In the genomic region with DNA sequence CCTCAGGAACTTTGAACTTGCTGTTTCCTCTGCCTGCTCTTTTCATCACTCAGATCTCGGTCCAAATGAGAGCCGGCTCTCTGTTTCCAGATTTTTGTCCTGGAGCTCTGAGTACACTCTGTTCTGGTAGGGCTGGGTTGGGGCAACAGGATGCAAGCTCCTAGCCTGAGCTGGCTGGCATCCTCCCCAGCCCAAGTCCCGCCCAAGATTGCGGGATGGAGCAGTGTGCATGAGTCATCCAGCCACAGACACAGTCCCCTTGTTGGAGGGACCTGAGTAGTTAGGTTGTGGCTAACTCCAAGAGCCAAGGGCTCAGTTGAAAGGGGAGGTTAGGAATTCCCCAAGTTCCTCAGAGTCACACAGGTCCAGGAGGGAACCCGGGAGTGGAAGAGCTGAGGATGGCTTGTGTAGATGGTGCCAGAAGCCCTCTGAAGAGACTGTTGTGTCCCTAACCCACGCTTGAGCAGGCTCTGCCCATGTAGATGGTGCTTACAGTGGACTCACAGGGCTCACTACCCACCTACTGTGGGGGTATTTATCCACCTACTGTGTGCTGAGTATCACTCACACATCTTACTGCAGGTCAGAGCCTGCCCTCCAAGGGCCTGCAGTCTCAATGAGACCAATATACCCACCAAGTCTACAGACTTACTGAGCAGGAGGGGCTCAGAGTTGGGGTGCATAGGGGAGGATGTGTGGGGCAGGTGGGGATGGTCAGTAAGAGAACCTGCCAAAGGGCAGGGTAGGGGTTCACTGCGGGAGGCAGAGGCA, we compare ENCODE assay signal across 9 mouse cellular contexts. TPM values are rescaled to one million over a fixed set of nuclear protein-coding genes. Genes with fewer than 3 reads are reported as not detected.
DNase-seq lines count a peak whose midpoint lies in the region; ATAC-seq and TF ChIP-seq lines count a peak whose summit lies in the region.
"Had no signal": no experiment of that assay in that cellular context is flagged by ENCODE, and none has a peak within 500 bp of the region (broad histone marks: within the 10 kb centered on the region; RNA-seq: fewer than 3 reads in every experiment).

No protein-coding gene starts in this region.

- 90% methylated on average over 7 of the region's 7 CpGs for WGBS in neural tube, embryonic 15.5 days

- H3K9ac ChIP-seq in neural tube, embryonic 15.5 days (replicated peaks), result no peak overlapping the region

- H3K4me1 ChIP-seq in cortical plate, adult 2 months (ENCODE audit: control insufficient read depth, insufficient read depth, low read length), result peaks cover 8% of the 10 kb centered on the region
- H3K4me1 ChIP-seq in testis, adult 2 months (ENCODE audit: control insufficient read depth, insufficient read depth, low read length), result no peaks in the 10 kb centered on the region; the same call in 1 of the 2 replicates
- no peaks in the 10 kb centered on the region for H3K4me1 ChIP-seq in neural tube, embryonic 15.5 days

- no peak overlapping the region for H3K4me2 ChIP-seq in neural tube, embryonic 15.5 days

- no peaks in the 10 kb centered on the region for H3K9me3 ChIP-seq in neural tube, embryonic 15.5 days (replicated peaks)

- no peak for TF ChIP-seq POLR2A in cortical plate, adult 2 months (IDR thresholded peaks at IDR 0.05; ENCODE audit: extremely low read depth, insufficient read depth, low read length)
- TF ChIP-seq POLR2A in testis, adult 2 months (IDR thresholded peaks at IDR 0.05; ENCODE audit: control insufficient read depth, low read depth, low read length), result no peak

- peak; percentile 90 for DNase-seq in gastrocnemius, adult 18-20 months (ENCODE audit: low spot score)
- no peak for DNase-seq in gastrocnemius, postnatal 4 days (ENCODE audit: low spot score in 2 of 2)
- peak; percentile 93 for DNase-seq in 416B (ENCODE audit: low read depth)
- peak; percentile 40 to 85 for DNase-seq in kidney, postnatal 25 days
- no peak for DNase-seq in embryo, embryonic 11 days

- H3K27me3 ChIP-seq in testis, adult 2 months (ENCODE audit: control insufficient read depth, insufficient read depth, low read length), result no peaks in the 10 kb centered on the region
- H3K27me3 ChIP-seq in neural tube, embryonic 15.5 days (replicated peaks), result no peaks in the 10 kb centered on the region

- H3K36me3 ChIP-seq in testis, adult 2 months (ENCODE audit: control insufficient read depth, insufficient read depth, low read length), result no peaks in the 10 kb centered on the region
- H3K36me3 ChIP-seq in neural tube, embryonic 15.5 days, result no peaks in the 10 kb centered on the region

- 0 out of 2 replicates have a peak overlapping the region, but pooled peaks have one; percentile 23 for H3K27ac ChIP-seq in cortical plate, adult 2 months (ENCODE audit: insufficient read depth, low read length)
- peak overlapping the region; percentile 34; the same call in 1 of the 2 replicates for H3K27ac ChIP-seq in testis, adult 2 months (ENCODE audit: control insufficient read depth, insufficient read depth, low read depth, low read length)
- H3K27ac ChIP-seq in neural tube, embryonic 15.5 days (replicated peaks), result no peak overlapping the region

- no peak for ATAC-seq in neural tube, embryonic 15.5 days (ENCODE audit: low FRiP score)

- no peak for TF ChIP-seq CTCF in cortical plate, adult 2 months (IDR thresholded peaks at IDR 0.05; ENCODE audit: extremely low read depth, insufficient read depth, low read length)
- no peak for TF ChIP-seq CTCF in testis, adult 2 months (IDR thresholded peaks at IDR 0.05; ENCODE audit: control insufficient read depth, insufficient read depth, insufficient replicate concordance, low read depth, low read length)

- H3K4me3 ChIP-seq in cortical plate, adult 2 months (ENCODE audit: insufficient read depth, low read length), result no peak overlapping the region
- H3K4me3 ChIP-seq in testis, adult 2 months (ENCODE audit: control insufficient read depth, low read depth, low read length), result no peak overlapping the region
- H3K4me3 ChIP-seq in neural tube, embryonic 15.5 days (replicated peaks), result no peak overlapping the region
- H3K4me3 ChIP-seq: megakaryocyte, embryonic 14.5 days had no signal

RNA-seq across cellular contexts. Expression of a gene that starts 17.0 kb away (rescaled TPM):
- 1 to 10 TPM; 6.5 to 9.4 TPM for total RNA-seq in gastrocnemius, adult 18-20 months (2021)
- total RNA-seq in gastrocnemius, postnatal 4 days (2021), result 1 to 10 TPM; 2.1 to 2.2 TPM
- polyA plus RNA-seq in cortical plate, adult 2 months (2012; rRNA removed), result 24.2 and 24.5 TPM in 2 replicates
- 2.9 and 3.4 TPM in 2 replicates for polyA plus RNA-seq in testis, adult 2 months (2012; rRNA removed)
- 0.69 and 1.6 TPM in 2 replicates for polyA plus RNA-seq in neural tube, embryonic 15.5 days (2015; fragmentation: Nextera tagmentation; extraction: Ambion mirVana)

Comparison
In these comparisons a context has a peak if more than half of its experiments do, and no peak if none do; other contexts are left out.
1. DNase-seq: peak in gastrocnemius, adult 18-20 months (single experiment), 416B (single experiment) and kidney, postnatal 25 days (2 of 2); none in gastrocnemius, postnatal 4 days (0 of 2) and embryo, embryonic 11 days (single experiment).